Mouse (Mus musculus) cerebellum, adult 18-20 months (tissue): Measurements from ENCODE around the gene Pkp4.
"Not testable (repeated sequence)": the region's sequence is repeated elsewhere in the genome, so short reads cannot be mapped to it uniquely, and the experiment has no call there.

Experiments
- DNase-seq, 2 experiments: peaks; one replicate each; pipeline ENCODE4 v3.0.0; 2021

Pkp4 gene

DNA sequence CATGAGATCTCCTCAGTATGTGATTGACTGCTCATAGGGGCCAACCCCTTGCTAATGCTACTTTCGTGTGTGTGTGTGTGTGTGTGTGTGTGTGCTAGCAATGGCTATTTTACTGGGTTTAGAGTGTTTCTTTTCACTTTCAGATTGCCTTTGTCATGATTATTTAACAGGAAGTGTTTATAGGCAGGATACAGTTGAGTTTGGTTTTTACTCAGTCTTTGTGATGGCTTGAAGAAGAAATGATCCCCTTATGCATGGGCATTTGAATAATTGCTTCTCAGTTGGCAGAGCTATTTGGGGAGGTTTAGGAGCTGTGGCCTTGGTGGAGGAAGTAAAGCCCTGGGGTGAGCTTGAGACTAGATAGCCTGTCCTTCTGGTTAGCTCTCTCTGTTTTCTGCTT is 232.5 kb downstream of the Pkp4 start:
- DNase-seq, result no peak

DNA sequence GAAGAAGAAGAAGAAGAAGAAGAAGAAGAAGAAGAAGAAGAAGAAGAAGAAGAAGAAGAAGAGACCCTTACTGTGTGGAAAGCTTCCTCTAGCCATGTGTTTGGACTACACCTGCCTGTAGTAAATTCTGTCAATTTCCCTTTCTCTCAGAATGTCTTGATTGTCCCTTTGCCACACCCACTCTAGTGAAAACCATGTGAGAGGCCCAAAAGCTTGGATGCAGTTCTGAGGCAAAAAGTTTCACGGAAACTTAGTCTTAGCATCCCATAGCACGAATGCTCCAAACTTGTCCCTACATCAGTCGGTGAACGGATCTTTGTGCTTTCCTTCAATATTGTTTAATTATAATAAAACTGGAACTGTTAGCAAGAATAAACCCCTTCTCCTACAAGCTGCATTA is 234.0 kb downstream of the Pkp4 start:
- no peak for DNase-seq

DNA sequence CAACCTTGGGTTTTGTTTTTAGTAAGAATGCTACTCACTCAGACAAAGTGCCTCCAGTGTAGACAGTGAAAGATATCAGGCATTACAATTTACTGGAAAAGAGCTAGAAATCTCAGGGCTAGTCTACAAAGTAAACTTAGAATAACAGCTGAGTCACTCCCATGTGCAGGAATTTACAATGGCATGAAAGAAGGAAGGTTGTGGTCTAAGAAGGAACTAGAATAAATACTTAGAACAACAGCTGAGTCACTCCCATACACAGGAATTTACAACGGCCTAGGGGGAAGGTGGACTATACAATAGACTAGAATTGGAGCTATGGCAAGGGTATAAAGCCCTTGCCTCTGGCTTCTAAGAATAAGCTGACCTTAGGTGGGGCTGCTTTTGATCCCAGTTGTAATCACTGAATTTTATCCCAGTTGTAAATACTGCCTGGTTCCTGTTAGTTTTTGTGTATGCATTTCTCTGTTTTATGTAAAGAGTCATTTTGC is 234.6 kb downstream of the Pkp4 start:
- not testable (repeated sequence) for DNase-seq

DNA sequence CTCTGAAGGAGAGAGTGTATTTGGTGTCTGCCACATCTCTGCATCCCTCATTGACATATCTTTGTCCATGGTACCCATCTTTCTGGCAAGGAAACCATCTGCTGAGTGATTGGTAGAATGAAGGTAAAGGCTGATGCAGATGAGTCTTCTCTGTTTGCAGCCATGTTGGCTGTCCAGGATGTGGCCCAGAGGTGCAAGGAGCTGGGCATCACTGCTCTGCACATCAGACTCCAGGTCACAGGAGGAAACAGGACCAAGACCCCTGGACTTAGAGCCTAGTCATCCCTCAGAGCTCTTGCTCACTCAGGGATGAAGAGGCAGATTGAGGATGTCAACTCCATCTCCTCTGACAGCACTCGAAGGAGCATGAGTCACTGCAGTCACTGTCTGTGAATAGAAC is 235.9 kb downstream of the Pkp4 start:
- no peak for DNase-seq

DNA sequence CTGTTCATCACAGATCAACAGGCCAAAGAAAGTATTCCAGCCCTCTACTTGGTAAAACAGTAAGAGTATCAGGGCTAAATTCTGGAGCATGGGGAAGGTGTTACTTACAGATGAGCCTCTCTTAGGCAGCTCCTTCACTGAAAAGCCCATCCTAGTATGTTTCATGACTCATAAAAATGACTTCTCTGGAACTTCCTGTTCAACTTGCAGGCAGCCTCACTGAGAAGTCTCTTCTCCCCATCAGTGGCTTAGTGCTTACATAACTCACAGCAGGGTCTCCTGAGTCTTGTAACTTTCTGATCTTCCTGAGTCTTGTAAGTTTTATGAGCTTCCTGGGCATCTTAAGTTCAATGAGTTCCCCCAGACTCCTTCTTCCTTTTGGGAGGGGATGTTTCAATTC is 236.9 kb downstream of the Pkp4 start:
- DNase-seq, result no peak

DNA sequence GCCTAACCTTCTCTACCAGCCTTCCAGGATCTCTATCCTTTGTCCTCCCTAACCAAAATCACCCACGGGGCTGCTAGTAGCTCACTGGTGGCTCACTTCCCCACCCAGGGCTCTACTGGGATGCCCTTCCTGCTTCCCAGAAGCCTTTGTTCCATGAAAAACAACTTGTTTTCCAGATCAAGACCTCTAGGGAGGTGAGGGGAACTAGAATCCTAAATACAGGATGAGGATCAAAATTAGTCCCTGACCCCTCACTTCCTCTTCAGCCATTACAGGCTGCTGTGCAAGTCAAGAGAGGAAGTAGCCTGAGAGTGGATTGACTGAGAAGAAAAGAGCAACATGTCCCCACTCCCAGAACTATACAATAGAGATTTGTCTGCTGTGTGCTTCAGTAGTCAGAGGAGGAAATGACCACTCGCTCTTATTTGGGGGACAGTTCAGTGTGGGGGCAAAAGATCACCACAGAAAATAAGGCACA is 240.3 kb downstream of the Pkp4 start:
- DNase-seq, result no peak

DNA sequence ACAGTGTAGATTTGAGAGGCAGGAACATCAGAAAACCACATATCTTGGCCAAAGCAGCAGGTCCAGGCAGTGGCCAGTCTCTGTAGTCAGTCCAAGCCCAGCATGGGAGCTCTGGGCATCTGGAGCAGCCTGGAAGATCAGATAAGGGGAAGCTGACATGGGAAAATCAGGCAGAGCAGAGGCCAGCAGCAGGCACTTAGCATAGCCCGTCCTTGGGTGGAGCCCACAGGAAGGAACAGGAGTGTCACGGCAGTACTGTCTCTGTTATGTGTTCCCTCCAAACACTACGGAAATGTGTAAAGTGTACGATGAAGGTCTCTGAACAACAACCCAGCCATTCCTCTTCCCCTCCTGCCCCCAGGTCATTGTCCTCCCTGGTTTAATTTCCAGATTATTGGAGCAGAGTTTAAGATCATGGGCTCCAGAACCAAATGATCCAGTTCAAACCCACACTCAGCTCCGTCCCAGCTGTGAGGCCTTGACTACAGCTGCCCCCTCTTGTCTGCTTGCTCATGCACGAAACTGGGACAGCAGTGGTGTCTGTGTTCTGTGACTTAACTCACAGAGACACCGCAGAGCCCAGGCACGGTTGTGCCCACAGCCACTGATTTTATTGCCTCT is 241.3 kb downstream of the Pkp4 start:
- no peak for DNase-seq

DNA sequence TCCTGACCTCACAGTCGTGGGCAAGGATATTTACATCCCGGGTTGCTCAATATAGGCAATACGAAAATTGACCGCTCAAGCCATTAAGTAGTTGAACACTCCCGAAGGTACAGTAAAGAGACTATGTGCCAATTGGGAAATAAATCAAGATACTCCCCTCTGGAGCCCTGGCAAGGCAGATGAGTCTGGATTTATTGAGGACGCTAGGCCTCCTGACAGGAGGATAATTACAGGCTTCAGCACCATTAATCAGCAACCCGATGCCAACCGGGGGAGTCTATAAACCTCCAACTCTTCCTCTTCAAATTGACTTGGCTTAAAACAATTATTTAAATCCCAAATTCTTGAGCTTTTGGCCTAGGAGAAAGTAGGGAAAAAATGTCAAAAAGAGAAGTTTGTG is 243.4 kb downstream of the Pkp4 start:
- no peak for DNase-seq
